Mouse (Mus musculus): ENCODE data around the gene Timm23.

Gene Timm23

DNA sequence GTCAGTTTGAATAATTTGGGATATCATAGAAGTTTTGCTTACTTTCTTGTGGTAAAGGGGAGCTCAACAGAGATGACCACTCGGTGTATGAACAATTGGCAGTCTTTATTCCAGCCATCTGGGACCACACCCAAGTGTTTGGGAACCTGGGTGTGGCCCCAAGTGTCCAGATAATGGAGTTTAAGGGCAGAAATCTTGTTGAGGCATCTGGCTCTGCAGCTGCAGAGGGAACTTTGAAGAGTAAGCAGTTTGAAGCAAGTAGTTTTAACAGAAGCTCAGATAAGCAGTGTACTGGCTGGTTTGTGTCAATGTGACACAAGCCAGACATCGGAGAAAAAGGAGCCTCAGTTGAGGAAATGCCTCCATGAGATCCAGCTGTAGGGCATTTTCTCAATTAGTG, 67.4 kb downstream of the Timm23 start:
- peak; percentile 8 to 18 for DNase-seq (ENCODE audit: low spot score in 2 of 2)

DNA sequence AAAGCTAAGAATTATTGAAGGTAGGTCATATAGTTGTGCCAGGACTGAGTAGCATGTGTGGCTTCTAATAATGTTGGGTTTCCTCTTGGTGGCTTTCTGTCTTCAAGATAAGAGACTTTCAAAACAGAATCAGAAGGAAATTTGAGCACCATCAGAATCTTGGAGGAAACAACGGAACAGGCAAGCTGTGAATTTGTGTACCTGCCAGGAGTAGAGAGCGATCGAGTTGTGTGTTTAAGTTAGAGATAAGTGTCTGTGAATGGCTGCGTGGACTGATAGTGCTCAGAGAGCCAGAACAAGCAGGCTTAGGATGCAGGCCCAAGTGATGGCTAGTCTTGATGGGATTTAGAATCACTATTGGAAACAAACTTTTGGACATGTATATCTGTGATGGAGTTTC, 69.9 kb downstream of the Timm23 start:
- DNase-seq (ENCODE audit: low spot score in 2 of 2): no peak

All from heart, adult 9 months (tissue).